Mouse (Mus musculus): Measurements from ENCODE around the gene Pard3. TPM values are rescaled to one million over a fixed set of nuclear protein-coding genes. Genes with fewer than 3 reads are reported as not detected.
A peak's percentile ranks its signal among the peaks of the same experiment; 100 is the strongest.

Pard3 gene
- total RNA-seq, 2 experiments from 2014 or later = 17.8 to 19.3 TPM

- TF ChIP-seq CTCF (IDR thresholded peaks at IDR 0.05) = no peak
- intact Hi-C loops (cut with DNase I) = no loop called here
- Histone ChIP-seq H3K27ac (no peak overlapping the region), H3K4me3 (no peak overlapping the region)
- no peak for DNase-seq (ENCODE audit: extremely low spot score in 1 of 2, low spot score in 2 of 2)
These were observed 198.7 kb downstream of the Pard3 start for GRCm38 (mm10) chr8:127262436-127262835.

- no peak for TF ChIP-seq CTCF (IDR thresholded peaks at IDR 0.05)
- H3K4me3 ChIP-seq = no peak overlapping the region
- intact Hi-C loops (cut with DNase I) = no loop called here
- H3K27ac ChIP-seq = no peak overlapping the region
- no peak for DNase-seq (ENCODE audit: extremely low spot score in 1 of 2, low spot score in 2 of 2)
These were observed 199.2 kb downstream of the Pard3 start for GRCm38 (mm10) chr8:127262926-127263325.

GRCm38 (mm10) chr8:127263457-127263856 is 199.8 kb downstream of the Pard3 start:
- no peak for DNase-seq (ENCODE audit: extremely low spot score in 1 of 2, low spot score in 2 of 2)
- intact Hi-C loops (cut with DNase I) = no loop called here
- no peak overlapping the region for H3K27ac ChIP-seq
- no peak for TF ChIP-seq CTCF (IDR thresholded peaks at IDR 0.05)
- no peak overlapping the region for H3K4me3 ChIP-seq

GRCm38 (mm10) chr8:127264691-127265470 is 201.2 kb downstream of the Pard3 start:
- no peak overlapping the region for H3K27ac ChIP-seq
- DNase-seq (ENCODE audit: extremely low spot score in 1 of 2, low spot score in 2 of 2) = no peak
- intact Hi-C loops (cut with DNase I) = loop anchor here (5.0 kb wide), 1 partner anchor 73 kb away; no protein-coding TSS in a partner anchor
- TF ChIP-seq CTCF (IDR thresholded peaks at IDR 0.05) = no peak
- H3K4me3 ChIP-seq = no peak overlapping the region

- no peak for TF ChIP-seq CTCF (IDR thresholded peaks at IDR 0.05)
- intact Hi-C loops (cut with DNase I) = loop anchor here (5.0 kb wide), 1 partner anchor 74 kb away; no protein-coding TSS in a partner anchor
These were observed 203.1 kb downstream of the Pard3 start for GRCm38 (mm10) chr8:127266777-127267176.

GRCm38 (mm10) chr8:127268239-127269024 is 204.7 kb downstream of the Pard3 start:
- no peak; the same call in none of the 2 replicates for TF ChIP-seq CTCF (IDR thresholded peaks at IDR 0.05)
- Histone ChIP-seq H3K4me3 (no peak overlapping the region), H3K27ac (no peak overlapping the region)
- intact Hi-C loops (cut with DNase I) = loop anchor here (5.0 kb wide), 1 partner anchor 76 kb away; no protein-coding TSS in a partner anchor
- DNase-seq (ENCODE audit: extremely low spot score in 1 of 2, low spot score in 2 of 2) = peak in 1 of 2 experiments; percentile 26

More at GRCm38 (mm10) chr8:127266777-127267176, 203.1 kb downstream of the Pard3 start:
- DNase-seq (ENCODE audit: extremely low spot score in 1 of 2, low spot score in 2 of 2) = no peak
- Histone ChIP-seq H3K27ac (no peak overlapping the region), H3K4me3 (no peak overlapping the region)

GRCm38 (mm10) chr8:127269082-127269747 is 205.5 kb downstream of the Pard3 start:
- no peak for DNase-seq (ENCODE audit: extremely low spot score in 1 of 2, low spot score in 2 of 2)
- Histone ChIP-seq H3K4me3 (no peak overlapping the region), H3K27ac (no peak overlapping the region)
- no peak for TF ChIP-seq CTCF (IDR thresholded peaks at IDR 0.05)
- intact Hi-C loops (cut with DNase I) = loop anchor here (5.0 kb wide), 1 partner anchor 77 kb away; no protein-coding TSS in a partner anchor

- TF ChIP-seq CTCF (IDR thresholded peaks at IDR 0.05) = no peak
- Histone ChIP-seq H3K4me3 (no peak overlapping the region), H3K27ac (no peak overlapping the region)
- intact Hi-C loops (cut with DNase I) = no loop called here
- no peak for DNase-seq (ENCODE audit: extremely low spot score in 1 of 2, low spot score in 2 of 2)
These were observed 207.5 kb downstream of the Pard3 start for GRCm38 (mm10) chr8:127271186-127271585.

- no peak overlapping the region for H3K4me3 ChIP-seq
- intact Hi-C loops (cut with DNase I) = no loop called here
- H3K27ac ChIP-seq = no peak overlapping the region
- no peak for DNase-seq (ENCODE audit: extremely low spot score in 1 of 2, low spot score in 2 of 2)
- no peak for TF ChIP-seq CTCF (IDR thresholded peaks at IDR 0.05)
These were observed 216.7 kb downstream of the Pard3 start for GRCm38 (mm10) chr8:127280299-127280974.

- no peak for TF ChIP-seq CTCF (IDR thresholded peaks at IDR 0.05)
- intact Hi-C loops (cut with DNase I) = no loop called here
- no peak overlapping the region for H3K27ac ChIP-seq
- DNase-seq (ENCODE audit: extremely low spot score in 1 of 2, low spot score in 2 of 2) = no peak
- no peak overlapping the region for H3K4me3 ChIP-seq
These were observed 217.3 kb downstream of the Pard3 start for GRCm38 (mm10) chr8:127281035-127281434.
